Mouse (Mus musculus): Measurements from ENCODE around the gene Znrf3.

Gene Znrf3

GRCm38 (mm10) chr11:5318976-5319375 is 125.7 kb downstream of the Znrf3 start:
- CTCF ChIA-PET, result no interaction called here

- CTCF ChIA-PET, result no interaction called here
These were observed 126.4 kb downstream of the Znrf3 start for GRCm38 (mm10) chr11:5318035-5318775.

DNA sequence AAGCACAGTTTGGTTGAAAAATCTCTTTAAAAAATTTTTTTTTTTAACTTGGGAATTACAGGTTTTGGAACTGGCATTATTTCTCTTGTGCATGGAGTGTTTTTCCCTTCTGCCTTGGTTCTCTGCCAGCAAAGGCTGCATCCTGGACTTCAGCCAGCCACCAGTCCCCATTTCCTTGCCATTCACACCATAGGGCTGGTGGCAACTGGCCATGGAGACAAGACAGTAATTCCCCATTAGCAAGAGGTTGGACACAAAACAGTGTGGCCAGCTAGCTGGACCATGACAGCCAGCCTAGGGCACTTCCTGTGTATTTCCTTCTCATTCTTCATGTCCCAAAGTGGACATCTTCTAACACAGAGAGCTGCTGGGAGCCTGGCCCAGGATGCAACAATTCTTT is 129.9 kb downstream of the Znrf3 start:
- CTCF ChIA-PET, result no interaction called here

- CTCF ChIA-PET, result no interaction called here
These were observed 130.3 kb downstream of the Znrf3 start for GRCm38 (mm10) chr11:5314330-5314741.

- CTCF ChIA-PET, result no interaction called here
These were observed 137.4 kb downstream of the Znrf3 start for GRCm38 (mm10) chr11:5307024-5307905.

GRCm38 (mm10) chr11:5306017-5306416 is 138.6 kb downstream of the Znrf3 start:
- CTCF ChIA-PET, result no interaction called here

DNA sequence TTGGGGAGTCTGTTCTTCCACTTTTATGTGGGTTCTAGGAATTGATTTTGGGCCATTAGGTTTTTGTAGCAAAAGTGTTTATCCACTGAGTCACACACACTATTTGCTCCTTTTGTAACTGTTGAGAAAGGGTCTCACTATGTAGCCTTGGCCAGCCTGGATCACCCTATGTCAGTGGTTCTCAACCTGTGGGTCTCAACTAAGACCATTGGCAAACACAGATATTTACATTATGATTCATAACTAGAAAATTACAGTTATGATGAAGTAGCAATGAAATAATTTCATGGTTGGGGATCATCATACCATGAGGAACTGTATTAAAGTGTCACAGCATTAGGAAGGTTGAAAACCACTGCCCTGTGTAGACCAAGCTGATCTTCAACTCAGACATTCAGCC is 140.1 kb downstream of the Znrf3 start:
- CTCF ChIA-PET, result no interaction called here

DNA sequence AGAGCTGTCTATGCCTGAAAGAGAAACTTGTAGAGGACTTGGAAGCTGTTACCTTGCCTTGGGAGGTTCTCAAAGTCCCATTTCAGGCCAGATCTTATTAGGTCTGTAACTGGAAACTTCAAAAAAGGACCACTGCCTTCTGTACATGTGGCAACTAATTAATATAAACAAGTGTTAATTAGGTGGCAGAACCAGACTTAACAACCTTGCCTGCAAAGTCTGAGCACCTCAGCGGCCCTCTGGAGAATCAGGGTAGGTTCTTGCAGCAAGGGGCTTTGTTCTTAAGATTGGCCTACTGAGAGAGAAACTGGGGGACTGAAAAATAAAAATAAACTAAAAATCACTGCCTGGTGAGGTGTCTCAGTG is 146.7 kb downstream of the Znrf3 start:
- CTCF ChIA-PET, result no interaction called here

GRCm38 (mm10) chr11:5297148-5298006 is 147.3 kb downstream of the Znrf3 start:
- CTCF ChIA-PET, result no interaction called here

- CTCF ChIA-PET, result no interaction called here
These were observed 148.0 kb downstream of the Znrf3 start for GRCm38 (mm10) chr11:5296576-5297115.

DNA sequence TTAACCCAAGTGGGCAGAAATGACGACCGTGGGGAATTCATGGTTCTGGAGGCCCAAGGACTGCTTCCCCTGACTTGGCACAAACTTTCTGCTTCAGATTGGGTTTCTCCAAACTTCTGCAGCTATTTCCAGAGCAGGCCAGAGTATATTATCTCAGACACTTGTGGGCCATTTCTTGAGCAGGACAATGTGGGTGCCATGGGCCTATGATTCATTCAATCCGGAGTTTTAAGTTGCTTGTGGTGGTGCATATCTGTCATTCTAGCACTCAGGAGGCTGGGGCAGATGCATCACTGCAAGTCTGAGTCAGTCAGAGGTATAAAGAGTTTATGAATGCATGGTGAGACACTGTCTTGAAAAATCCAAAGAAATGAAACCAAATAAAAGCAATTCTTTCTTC is 149.8 kb downstream of the Znrf3 start:
- CTCF ChIA-PET, result no interaction called here

GRCm38 (mm10) chr11:5290691-5291090 is 154.0 kb downstream of the Znrf3 start:
- CTCF ChIA-PET, result no interaction called here

DNA sequence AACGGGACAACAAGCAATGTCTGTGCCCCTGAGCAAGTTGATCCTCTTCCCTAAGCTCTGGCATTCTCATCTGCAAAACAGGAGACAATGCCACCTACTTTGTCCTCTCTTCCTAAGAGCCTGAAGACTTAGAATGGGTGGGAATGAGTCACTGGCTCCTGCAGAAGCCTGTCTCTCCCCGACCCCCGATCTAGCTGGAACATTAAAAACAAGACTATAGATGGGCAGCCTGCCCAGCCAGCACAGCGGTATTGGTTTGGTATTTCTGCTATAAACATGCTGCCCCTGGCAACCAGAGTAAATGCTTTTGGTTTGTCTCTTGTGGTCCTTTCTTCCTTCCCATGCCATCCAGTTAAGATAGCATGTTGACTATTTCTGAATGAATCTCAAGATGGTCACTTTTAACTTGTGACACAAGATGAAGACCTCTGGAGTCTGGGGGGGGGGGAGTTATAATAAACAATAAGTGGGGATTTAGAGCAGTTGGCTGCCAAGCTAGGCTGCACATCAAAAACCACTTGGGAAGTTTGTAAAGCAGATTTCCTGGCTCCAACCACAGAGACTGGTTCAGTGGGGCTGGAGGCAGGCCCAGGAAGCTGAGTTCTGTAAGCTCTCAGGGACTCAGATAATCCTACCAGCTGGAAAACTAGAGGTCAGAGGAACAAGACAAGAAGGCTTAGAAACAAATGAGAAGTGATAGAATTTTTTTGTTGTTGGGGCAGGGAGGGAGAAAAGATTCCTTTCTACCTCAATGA is 154.6 kb downstream of the Znrf3 start:
- CTCF ChIA-PET, result no interaction called here

DNA sequence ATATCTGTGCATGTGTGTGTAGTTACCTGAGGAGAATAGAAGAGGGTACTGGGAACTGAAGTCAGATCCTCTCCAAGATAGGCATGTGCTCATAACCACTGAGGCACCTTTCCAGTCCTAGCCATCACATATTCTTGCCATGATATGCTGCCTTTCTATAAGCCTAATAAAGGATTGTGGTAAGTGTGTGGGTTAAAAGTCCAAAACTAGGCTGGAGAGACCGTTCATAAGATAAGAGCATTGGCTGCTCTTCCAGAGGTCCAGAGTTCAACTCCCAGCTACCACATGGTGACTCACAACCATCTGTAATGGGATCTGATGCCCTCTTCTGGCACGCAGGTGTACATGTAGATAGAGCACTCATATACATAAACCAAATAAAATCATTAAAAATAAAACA is 160.7 kb downstream of the Znrf3 start:
- CTCF ChIA-PET, result no interaction called here

GRCm38 (mm10) chr11:5280932-5281331 is 163.7 kb downstream of the Znrf3 start:
- CTCF ChIA-PET, result no interaction called here

- CTCF ChIA-PET, result no interaction called here
These were observed 166.2 kb downstream of the Znrf3 start for GRCm38 (mm10) chr11:5278463-5278862.

DNA sequence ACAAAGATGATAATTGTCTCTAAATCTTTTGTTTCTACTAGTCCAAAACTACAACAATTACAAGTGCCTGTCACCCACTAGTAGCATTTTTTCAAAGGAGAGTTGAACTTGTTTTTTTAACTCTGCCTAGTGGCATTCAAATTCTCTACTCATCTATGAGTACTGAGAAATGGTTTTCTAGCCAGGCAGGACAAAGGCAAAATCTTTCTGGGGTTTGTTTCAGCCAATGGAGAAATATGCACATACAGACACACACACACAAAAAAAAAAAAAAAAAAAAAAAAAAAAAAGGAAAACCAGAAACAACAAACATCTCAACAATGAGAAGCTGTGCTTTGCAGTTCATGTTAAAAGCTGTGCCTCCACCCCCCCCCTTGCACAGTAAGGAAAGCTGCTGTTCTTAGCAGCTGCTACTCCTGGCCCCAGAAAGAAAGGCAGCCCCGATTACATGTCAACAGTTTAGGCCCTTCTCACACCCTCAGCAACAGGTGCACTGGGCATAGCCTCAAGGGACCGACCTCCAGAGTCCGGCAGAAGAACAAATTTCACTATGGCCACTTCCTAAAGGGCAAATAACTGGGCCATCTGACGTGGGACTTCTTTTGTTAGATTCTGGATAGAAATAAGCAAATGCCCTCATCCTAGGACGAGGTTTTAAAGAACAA is 167.2 kb downstream of the Znrf3 start:
- CTCF ChIA-PET, result interaction anchor here (0.6 kb wide), 1 partner anchor 150 kb away, joined by 5 read pairs; no protein-coding TSS in a partner anchor

DNA sequence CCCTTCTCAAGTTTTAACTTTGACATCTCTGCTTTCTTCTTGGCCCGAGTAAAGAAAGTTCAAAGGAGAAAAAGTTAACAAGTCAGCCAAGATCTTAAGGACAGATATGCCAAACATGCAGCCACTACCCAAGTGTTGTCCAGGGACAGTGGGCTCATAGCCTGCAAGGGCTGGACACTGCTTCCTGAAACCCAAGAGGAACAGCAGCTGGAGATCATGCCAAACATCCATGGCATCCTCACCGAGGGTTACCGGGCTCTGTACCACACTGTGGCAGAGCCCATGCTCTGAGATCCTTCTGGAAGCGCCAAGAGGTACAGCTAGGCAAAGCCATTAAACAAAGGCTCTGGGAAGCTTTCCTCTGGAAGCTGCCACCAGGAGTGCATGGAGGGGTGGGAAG is 169.4 kb downstream of the Znrf3 start:
- CTCF ChIA-PET, result no interaction called here

DNA sequence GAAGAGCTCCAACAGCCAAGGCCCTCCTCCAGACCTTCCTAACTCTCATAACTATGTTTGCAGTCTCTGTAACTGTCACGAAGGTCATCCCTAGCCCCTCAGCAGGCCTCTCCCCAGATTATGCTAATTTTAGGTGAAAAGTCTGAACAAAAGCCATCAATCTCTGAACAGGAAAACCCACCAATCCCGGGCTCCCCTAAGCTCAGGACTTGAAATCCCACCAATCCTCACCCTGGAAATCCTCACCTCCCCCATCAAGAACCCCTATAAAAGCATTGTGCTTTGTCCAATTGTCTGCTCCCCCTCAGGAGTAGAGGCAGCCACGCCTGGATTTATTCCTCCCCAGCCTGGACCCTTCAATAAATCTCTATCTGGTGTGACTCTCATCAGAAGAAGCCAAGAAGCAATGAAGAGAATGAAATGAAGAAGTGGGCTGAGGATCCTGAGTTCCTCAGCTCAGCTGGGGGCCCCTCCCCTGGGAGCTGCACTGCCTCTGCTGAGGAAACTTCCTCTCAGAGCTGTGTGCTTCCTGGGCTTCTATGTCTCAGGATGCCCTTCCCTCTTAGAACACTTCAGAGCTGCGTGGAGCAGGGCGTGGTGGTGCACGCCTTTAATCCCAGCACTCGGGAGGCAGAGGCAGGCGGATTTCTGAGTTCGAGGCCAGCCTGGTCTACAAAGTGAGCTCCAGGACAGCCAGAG is 172.0 kb downstream of the Znrf3 start:
- CTCF ChIA-PET, result interaction anchor here (0.5 to 0.6 kb wide), 2 partner anchors 199 to 212 kb away, joined by 14 read pairs; no protein-coding TSS in a partner anchor

DNA sequence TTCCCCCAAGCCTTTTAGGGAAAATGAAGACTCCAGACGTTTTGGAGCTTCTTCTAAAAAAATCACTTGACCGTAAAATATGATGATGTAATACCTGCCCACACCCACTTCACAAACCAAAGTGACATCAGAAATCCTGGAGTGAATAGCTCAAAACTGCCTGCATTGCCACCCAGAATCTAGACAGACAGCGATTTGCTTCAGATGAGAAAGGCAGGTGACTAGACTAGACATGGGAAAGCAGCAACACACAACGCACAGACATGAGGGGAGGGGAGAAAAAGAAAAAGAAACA is 172.6 kb downstream of the Znrf3 start:
- CTCF ChIA-PET, result interaction anchor here (1.2 kb wide), 1 partner anchor 11 kb away, joined by 3 read pairs; the partner anchor contains the start of gene Kremen1
